Mouse (Mus musculus): ENCODE measurements at regions not wholly inside any gene's neighbourhood (a gene's known extent, or its start where the extent isn't known, plus 50 kb on each side); places are given as distances from the start of the nearest gene placed in this dataset.

DNA sequence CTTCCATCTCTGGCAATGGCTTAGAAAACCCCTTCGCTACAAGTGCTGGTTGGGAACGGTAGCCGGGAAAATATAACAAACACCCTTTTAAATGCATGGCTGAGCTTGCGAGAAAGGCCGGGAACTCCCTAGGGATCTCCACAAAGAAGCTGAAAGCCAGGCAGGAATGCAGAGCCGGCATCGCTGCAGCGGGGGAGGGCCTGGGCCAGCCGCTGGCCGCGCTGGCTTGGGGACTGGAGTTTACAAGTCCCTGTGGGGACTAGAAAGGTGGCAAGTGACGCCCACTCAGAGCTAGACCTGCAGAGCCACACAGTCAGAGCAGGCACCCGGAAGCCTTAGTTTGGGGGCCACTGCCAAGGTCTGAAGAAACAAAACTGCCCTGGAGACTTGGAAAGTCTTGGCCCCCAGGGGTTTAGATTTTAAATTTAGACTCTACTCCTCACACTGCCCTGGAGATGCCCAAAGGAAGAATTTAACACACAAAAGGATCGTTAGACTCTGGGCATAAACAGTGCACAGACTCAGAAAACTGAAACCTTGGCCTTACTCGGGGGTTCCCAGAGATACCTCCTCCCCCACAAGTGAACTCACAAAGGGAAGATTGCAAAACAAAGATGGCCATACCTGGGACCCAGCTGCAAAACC lies 59.4 kb downstream of the 1700001O22Rik start:
- ATAC-seq (ENCODE audit: insufficient number of reproducible peaks, low FRiP score, low TSS enrichment, low read depth) (peak; percentile 78; the same call in 1 of the 2 replicates), DNase-seq (ENCODE audit: low spot score) (peak; percentile 83)
- Histone ChIP-seq H3K27me3 (ENCODE audit: control insufficient read depth, insufficient read depth, low read length) (no peaks in the 10 kb centered on the region), H3K9ac (ENCODE audit: low read length) (peak overlapping the region; percentile 62), H3K4me3 (ENCODE audit: low read depth, low read length) (no peak overlapping the region), H3K4me2 (ENCODE audit: low read depth, severe bottlenecking) (peak overlapping the region; percentile 28; the same call in 1 of the 2 replicates), H3K4me1 (ENCODE audit: control insufficient read depth, insufficient read depth, low read length) (peaks cover 16% of the 10 kb centered on the region), H3K36me3 (ENCODE audit: control insufficient read depth, insufficient read depth, low read length) (no peaks in the 10 kb centered on the region), H3K9me3 (ENCODE audit: control insufficient read depth, low read length) (no peaks in the 10 kb centered on the region; the same call in 1 of the 2 replicates), H3K27ac (replicated peaks; ENCODE audit: low read depth, low read length) (peak overlapping the region; percentile 90)
- WGBS: 6% methylated on average over 15 of the region's 15 CpGs

DNA sequence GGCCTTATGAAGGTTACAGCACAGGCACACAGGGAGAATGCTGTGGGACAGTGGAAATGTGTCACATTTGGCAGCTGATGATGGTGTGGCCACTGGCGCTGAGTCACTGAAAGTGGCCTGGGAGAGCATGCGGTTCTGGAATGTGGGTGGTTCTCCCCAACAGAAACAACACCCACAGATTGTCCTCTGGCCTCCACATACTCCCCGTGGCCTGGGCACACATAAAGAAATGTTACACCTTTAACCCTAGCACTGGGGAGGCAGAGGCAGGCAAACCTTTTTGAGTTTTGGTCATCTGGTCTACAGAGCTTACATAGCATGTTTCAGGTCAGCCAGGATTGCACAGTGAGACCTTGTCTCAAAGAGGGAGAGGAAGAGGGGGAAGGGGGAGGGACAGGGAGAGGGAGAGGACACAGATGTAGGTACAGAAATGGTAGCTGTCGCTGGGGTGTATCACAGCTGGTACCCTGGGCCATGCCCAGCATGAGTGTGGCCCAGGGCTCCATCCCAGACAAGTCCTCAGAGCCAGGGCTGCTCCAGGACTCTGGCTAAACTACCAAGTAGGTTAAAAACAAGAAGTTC lies 60.1 kb downstream of the 1700001O22Rik start:
- no peak overlapping the region for H3K4me2 ChIP-seq (ENCODE audit: low read depth, severe bottlenecking)

GRCm38 (mm10) chr2:30741450-30741849 lies 62.0 kb downstream of the 1700001O22Rik start:
- no peak for DNase-seq (ENCODE audit: low spot score)
- H3K27me3 ChIP-seq (ENCODE audit: control insufficient read depth, insufficient read depth, low read length): no peaks in the 10 kb centered on the region
- H3K36me3 ChIP-seq (ENCODE audit: control insufficient read depth, insufficient read depth, low read length): no peaks in the 10 kb centered on the region
- H3K9ac ChIP-seq (ENCODE audit: low read length): no peak overlapping the region
- H3K9me3 ChIP-seq (ENCODE audit: control insufficient read depth, low read length): no peaks in the 10 kb centered on the region; the same call in 1 of the 2 replicates
- ATAC-seq (ENCODE audit: insufficient number of reproducible peaks, low FRiP score, low TSS enrichment, low read depth): no peak
- H3K4me1 ChIP-seq (ENCODE audit: control insufficient read depth, insufficient read depth, low read length): peaks cover 18% of the 10 kb centered on the region
- H3K27ac ChIP-seq (replicated peaks; ENCODE audit: low read depth, low read length): no peak overlapping the region
- no peak overlapping the region for H3K4me2 ChIP-seq (ENCODE audit: low read depth, severe bottlenecking)
- H3K4me3 ChIP-seq (ENCODE audit: low read depth, low read length): no peak overlapping the region
- WGBS: 84% methylated on average over 2 of the region's 2 CpGs

More for the DNA sequence above, 60.1 kb downstream of the 1700001O22Rik start:
- no peaks in the 10 kb centered on the region; the same call in 1 of the 2 replicates for H3K9me3 ChIP-seq (ENCODE audit: control insufficient read depth, low read length)
- WGBS: 49% methylated on average over 4 of the region's 4 CpGs
- no peaks in the 10 kb centered on the region for H3K36me3 ChIP-seq (ENCODE audit: control insufficient read depth, insufficient read depth, low read length)
- peak overlapping the region; percentile 90 for H3K27ac ChIP-seq (replicated peaks; ENCODE audit: low read depth, low read length)
- H3K9ac ChIP-seq (ENCODE audit: low read length): peak overlapping the region; percentile 62; the same call in 1 of the 2 replicates
- H3K4me1 ChIP-seq (ENCODE audit: control insufficient read depth, insufficient read depth, low read length): peaks cover 16% of the 10 kb centered on the region
- ATAC-seq (ENCODE audit: insufficient number of reproducible peaks, low FRiP score, low TSS enrichment, low read depth): no peak; the same call in 1 of the 2 replicates
- DNase-seq (ENCODE audit: low spot score): peak; percentile 45
- H3K27me3 ChIP-seq (ENCODE audit: control insufficient read depth, insufficient read depth, low read length): no peaks in the 10 kb centered on the region
- H3K4me3 ChIP-seq (ENCODE audit: low read depth, low read length): no peak overlapping the region

DNA sequence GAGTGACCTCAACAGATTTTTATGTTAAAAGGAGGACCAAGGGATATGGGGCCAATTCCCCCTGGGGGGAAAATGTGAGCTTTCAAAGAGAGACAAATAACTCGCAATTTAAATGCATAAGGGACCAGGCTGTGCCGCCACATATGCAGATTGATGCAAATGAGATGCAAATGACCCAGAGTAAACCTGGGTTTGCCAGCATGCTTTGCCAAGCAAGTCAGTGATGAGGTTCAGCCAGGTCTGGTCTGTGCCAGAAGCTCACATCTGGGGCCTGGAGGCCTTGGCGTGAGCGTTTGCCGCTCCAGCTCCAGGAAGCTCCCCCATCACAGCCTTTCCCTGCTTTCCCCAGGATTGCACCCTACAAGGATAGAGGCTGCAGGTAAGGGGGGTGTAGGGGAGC lies 65.7 kb downstream of the 1700001O22Rik start:
- no peak for DNase-seq (ENCODE audit: low spot score)
- peaks cover 7% of the 10 kb centered on the region; the same call in 1 of the 2 replicates for H3K4me1 ChIP-seq (ENCODE audit: control insufficient read depth, insufficient read depth, low read length)
- no peak overlapping the region for H3K9ac ChIP-seq (ENCODE audit: low read length)
- H3K4me3 ChIP-seq (ENCODE audit: low read depth, low read length): no peak overlapping the region
- no peak for ATAC-seq (ENCODE audit: insufficient number of reproducible peaks, low FRiP score, low TSS enrichment, low read depth)
- no peak overlapping the region for H3K4me2 ChIP-seq (ENCODE audit: low read depth, severe bottlenecking)
- H3K9me3 ChIP-seq (ENCODE audit: control insufficient read depth, low read length): no peaks in the 10 kb centered on the region
- WGBS: 66% methylated on average over 5 of the region's 5 CpGs
- H3K27ac ChIP-seq (replicated peaks; ENCODE audit: low read depth, low read length): no peak overlapping the region
- H3K36me3 ChIP-seq (ENCODE audit: control insufficient read depth, insufficient read depth, low read length): no peaks in the 10 kb centered on the region
- no peaks in the 10 kb centered on the region for H3K27me3 ChIP-seq (ENCODE audit: control insufficient read depth, insufficient read depth, low read length)

- DNase-seq (ENCODE audit: low spot score): no peak
- 78% methylated on average over 6 of the region's 6 CpGs for WGBS
Measured at GRCm38 (mm10) chr2:30736705-30737104, 66.8 kb downstream of the 1700001O22Rik start.

GRCm38 (mm10) chr2:30736236-30736635 lies 67.2 kb downstream of the 1700001O22Rik start:
- DNase-seq (ENCODE audit: low spot score) (no peak), ATAC-seq (ENCODE audit: insufficient number of reproducible peaks, low FRiP score, low TSS enrichment, low read depth) (no peak)
- H3K27ac ChIP-seq (replicated peaks; ENCODE audit: low read depth, low read length): no peak overlapping the region

More at GRCm38 (mm10) chr2:30736705-30737104, 66.8 kb downstream of the 1700001O22Rik start:
- Histone ChIP-seq H3K9ac (ENCODE audit: low read length) (no peak overlapping the region), H3K4me1 (ENCODE audit: control insufficient read depth, insufficient read depth, low read length) (peaks cover 7% of the 10 kb centered on the region; the same call in 1 of the 2 replicates), H3K9me3 (ENCODE audit: control insufficient read depth, low read length) (no peaks in the 10 kb centered on the region), H3K4me2 (ENCODE audit: low read depth, severe bottlenecking) (no peak overlapping the region), H3K27me3 (ENCODE audit: control insufficient read depth, insufficient read depth, low read length) (no peaks in the 10 kb centered on the region), H3K27ac (replicated peaks; ENCODE audit: low read depth, low read length) (no peak overlapping the region), H3K4me3 (ENCODE audit: low read depth, low read length) (no peak overlapping the region), H3K36me3 (ENCODE audit: control insufficient read depth, insufficient read depth, low read length) (no peaks in the 10 kb centered on the region)
- ATAC-seq (ENCODE audit: insufficient number of reproducible peaks, low FRiP score, low TSS enrichment, low read depth): no peak

DNA sequence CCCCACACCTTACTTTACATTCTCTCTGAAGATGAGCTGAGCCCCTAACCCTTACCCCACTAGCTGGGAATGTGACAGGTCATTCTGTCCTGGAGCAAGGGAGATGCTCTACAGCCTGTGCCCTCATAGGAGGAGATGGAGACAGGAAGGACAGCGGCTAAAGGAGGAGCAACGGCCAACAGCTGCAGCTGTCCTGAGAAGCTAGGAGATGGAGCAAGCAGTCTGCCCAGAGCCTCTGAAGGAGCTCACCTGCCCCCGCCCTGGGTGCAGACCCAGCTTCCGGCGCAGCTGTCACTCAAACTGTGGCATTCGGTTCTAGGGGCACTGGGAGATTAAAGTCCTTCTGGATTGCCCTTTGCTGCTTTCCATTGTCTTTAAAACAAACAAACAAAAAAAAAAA lies 69.6 kb downstream of the 1700001O22Rik start:
- H3K9ac ChIP-seq (ENCODE audit: low read length): no peak overlapping the region
- WGBS: 13% methylated on average over 6 of the region's 6 CpGs
- peaks cover 7% of the 10 kb centered on the region; the same call in 1 of the 2 replicates for H3K4me1 ChIP-seq (ENCODE audit: control insufficient read depth, insufficient read depth, low read length)
- H3K27ac ChIP-seq (replicated peaks; ENCODE audit: low read depth, low read length): no peak overlapping the region
- H3K9me3 ChIP-seq (ENCODE audit: control insufficient read depth, low read length): no peaks in the 10 kb centered on the region
- H3K27me3 ChIP-seq (ENCODE audit: control insufficient read depth, insufficient read depth, low read length): no peaks in the 10 kb centered on the region
- DNase-seq (ENCODE audit: low spot score) (no peak), ATAC-seq (ENCODE audit: insufficient number of reproducible peaks, low FRiP score, low TSS enrichment, low read depth) (no peak)
- H3K36me3 ChIP-seq (ENCODE audit: control insufficient read depth, insufficient read depth, low read length): no peaks in the 10 kb centered on the region
- no peak overlapping the region for H3K4me2 ChIP-seq (ENCODE audit: low read depth, severe bottlenecking)
- H3K4me3 ChIP-seq (ENCODE audit: low read depth, low read length): no peak overlapping the region

More at GRCm38 (mm10) chr2:30736236-30736635, 67.2 kb downstream of the 1700001O22Rik start:
- peaks cover 7% of the 10 kb centered on the region; the same call in 1 of the 2 replicates for H3K4me1 ChIP-seq (ENCODE audit: control insufficient read depth, insufficient read depth, low read length)
- no peak overlapping the region for H3K9ac ChIP-seq (ENCODE audit: low read length)
- H3K9me3 ChIP-seq (ENCODE audit: control insufficient read depth, low read length): no peaks in the 10 kb centered on the region
- H3K36me3 ChIP-seq (ENCODE audit: control insufficient read depth, insufficient read depth, low read length): no peaks in the 10 kb centered on the region
- H3K4me2 ChIP-seq (ENCODE audit: low read depth, severe bottlenecking): no peak overlapping the region
- no peaks in the 10 kb centered on the region for H3K27me3 ChIP-seq (ENCODE audit: control insufficient read depth, insufficient read depth, low read length)
- H3K4me3 ChIP-seq (ENCODE audit: low read depth, low read length): no peak overlapping the region
- 58% methylated on average over 2 of the region's 2 CpGs for whole genome bisulfite sequencing

DNA sequence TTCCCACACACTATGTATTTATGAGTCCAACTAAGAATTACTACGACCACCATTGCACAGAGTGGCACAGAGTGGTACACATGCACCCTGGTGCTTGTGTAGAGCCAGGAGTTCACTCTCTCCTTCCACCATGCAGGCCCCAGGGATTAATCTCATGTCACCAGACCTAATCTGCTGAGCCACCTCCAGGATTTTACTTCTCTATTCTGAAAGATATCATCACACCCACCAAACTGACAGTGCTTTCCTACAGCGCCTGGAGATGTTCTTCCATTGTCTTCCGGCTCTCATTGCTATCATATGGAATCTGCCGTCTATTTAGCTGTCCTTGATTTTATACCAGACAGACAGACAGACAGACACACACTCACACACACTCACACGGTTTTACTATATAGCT lies 71.6 kb downstream of the 1700001O22Rik start:
- no peak overlapping the region for H3K4me3 ChIP-seq (ENCODE audit: low read depth, low read length)
- H3K9me3 ChIP-seq (ENCODE audit: control insufficient read depth, low read length): no peaks in the 10 kb centered on the region
- H3K4me1 ChIP-seq (ENCODE audit: control insufficient read depth, insufficient read depth, low read length): peaks cover 7% of the 10 kb centered on the region; the same call in 1 of the 2 replicates
- no peak overlapping the region for H3K27ac ChIP-seq (replicated peaks; ENCODE audit: low read depth, low read length)
- H3K4me2 ChIP-seq (ENCODE audit: low read depth, severe bottlenecking): no peak overlapping the region
- no peak overlapping the region for H3K9ac ChIP-seq (ENCODE audit: low read length)
- no peaks in the 10 kb centered on the region for H3K36me3 ChIP-seq (ENCODE audit: control insufficient read depth, insufficient read depth, low read length)
- ATAC-seq (ENCODE audit: insufficient number of reproducible peaks, low FRiP score, low TSS enrichment, low read depth): no peak
- no peak for DNase-seq (ENCODE audit: low spot score)
- WGBS: 90% methylated on average over 5 of the region's 5 CpGs
- H3K27me3 ChIP-seq (ENCODE audit: control insufficient read depth, insufficient read depth, low read length): no peaks in the 10 kb centered on the region
